8 mouse cellular contexts compared by ENCODE assay signal in genomic region chr7:19359299-19359891, GRCm38 (mm10). TPM values are rescaled to one million over a fixed set of nuclear protein-coding genes. Genes with fewer than 3 reads are reported as not detected.
DNase-seq lines count a peak whose midpoint lies in the region; ATAC-seq and TF ChIP-seq lines count a peak whose summit lies in the region.

Gene Cd3eap, minus strand, starts transcription at chr7:19359483.
Gene Ppp1r13l, plus strand, starts transcription at chr7:19359749.

- ATAC-seq in hematopoietic stem cell, adult 5-6 weeks (replicated peaks in 1 of 2; ENCODE audit: insufficient read depth in 1 of 2, low FRiP score in 2 of 2, low TSS enrichment in 1 of 2, low read depth in 1 of 2, poor library complexity in 2 of 2, severe bottlenecking in 2 of 2), result peak; percentile 58 to 68
- peak; percentile 63 for ATAC-seq in lung, embryonic 14.5 days (ENCODE audit: insufficient read depth)

- TF ChIP-seq POLR2A in cerebellum, adult 2 months (IDR thresholded peaks at IDR 0.05; ENCODE audit: borderline replicate concordance, insufficient read depth, low read length), result peak; percentile 92
- peak; percentile 83 for TF ChIP-seq POLR2A in olfactory bulb, adult 2 months (IDR thresholded peaks at IDR 0.05; ENCODE audit: insufficient read depth, low read depth, low read length)
- 0 out of 2 replicates have a peak, but pooled peaks have one; percentile 32 for TF ChIP-seq POLR2A in thymus, adult 2 months (IDR thresholded peaks at IDR 0.05; ENCODE audit: control insufficient read depth, extremely low read depth, insufficient read depth, low read length, poor library complexity)

- peak within 1 kb of the TSS; percentile 63 for H3K9ac ChIP-seq in lung, embryonic 14.5 days

- no peak for TF ChIP-seq CTCF in cerebellum, adult 2 months (IDR thresholded peaks at IDR 0.05; ENCODE audit: borderline replicate concordance, insufficient read depth, low read depth, low read length)
- no peak for TF ChIP-seq CTCF in lung, embryonic 14.5 days (IDR thresholded peaks at IDR 0.05; ENCODE audit: low read depth)
- TF ChIP-seq CTCF in olfactory bulb, adult 2 months (IDR thresholded peaks at IDR 0.05; ENCODE audit: insufficient read depth, low read depth, low read length), result no peak
- no peak for TF ChIP-seq CTCF in thymus, adult 2 months (IDR thresholded peaks at IDR 0.05; ENCODE audit: borderline replicate concordance, control insufficient read depth, extremely low read depth, insufficient read depth, low read length, poor library complexity)

- peak within 1 kb of the TSS; percentile 96 for H3K4me3 ChIP-seq in cerebellum, adult 2 months (replicated peaks; ENCODE audit: insufficient read depth, low read depth, low read length)
- peak within 1 kb of the TSS; percentile 64 for H3K4me3 ChIP-seq in lung, embryonic 14.5 days (ENCODE audit: low read depth, low read length)
- H3K4me3 ChIP-seq in olfactory bulb, adult 2 months (ENCODE audit: insufficient read depth, low read depth, low read length), result peak within 1 kb of the TSS; percentile 65
- peak within 1 kb of the TSS; percentile 40 for H3K4me3 ChIP-seq in thymus, adult 2 months (ENCODE audit: control insufficient read depth, insufficient read depth, low read length)

- peak within 1 kb of the TSS; percentile 53; the same call in 1 of the 2 replicates for H3K27ac ChIP-seq in cerebellum, adult 2 months (ENCODE audit: insufficient read depth, low read length)
- peak within 1 kb of the TSS; percentile 62 for H3K27ac ChIP-seq in lung, embryonic 14.5 days (ENCODE audit: low read depth)
- peak within 1 kb of the TSS; percentile 52; the same call in 1 of the 2 replicates for H3K27ac ChIP-seq in olfactory bulb, adult 2 months (ENCODE audit: insufficient read depth, low read depth, low read length)
- no peak within 1 kb of the TSS for H3K27ac ChIP-seq in thymus, adult 2 months (ENCODE audit: control insufficient read depth, insufficient read depth, low read length)

- no peaks in the 10 kb centered on the region for H3K9me3 ChIP-seq in lung, embryonic 14.5 days (ENCODE audit: low read depth, low read length)

- under 1% methylated on average over 31 of the region's 31 CpGs for WGBS in cerebellum, adult 2 months
- under 1% methylated on average over 30 of the region's 31 CpGs for WGBS in lung, embryonic 14.5 days
- under 1% methylated on average over 31 of the region's 31 CpGs for WGBS in olfactory bulb, adult 2 months
- under 1% methylated on average over 31 of the region's 31 CpGs for WGBS in thymus, adult 2 months

- no peaks in the 10 kb centered on the region for H3K27me3 ChIP-seq in cerebellum, adult 2 months (ENCODE audit: control insufficient read depth, insufficient read depth, low read length)
- no peaks in the 10 kb centered on the region for H3K27me3 ChIP-seq in lung, embryonic 14.5 days (ENCODE audit: insufficient read depth, low read length)
- H3K27me3 ChIP-seq in thymus, adult 2 months (ENCODE audit: control insufficient read depth, insufficient read depth, low read length), result no peaks in the 10 kb centered on the region; the same call in 1 of the 2 replicates

- peaks cover 33% of the 10 kb centered on the region for H3K36me3 ChIP-seq in lung, embryonic 14.5 days (ENCODE audit: insufficient read depth)
- no peaks in the 10 kb centered on the region for H3K36me3 ChIP-seq in thymus, adult 2 months (ENCODE audit: control insufficient read depth, insufficient read depth, low read length)

- 0 out of 2 replicates have a peak, but pooled peaks cover 5% of the 10 kb centered on the region for H3K4me1 ChIP-seq in cerebellum, adult 2 months (ENCODE audit: control insufficient read depth, insufficient read depth, low read length)
- H3K4me1 ChIP-seq in lung, embryonic 14.5 days (ENCODE audit: insufficient read depth), result peaks cover 8% of the 10 kb centered on the region; the same call in 1 of the 2 replicates
- H3K4me1 ChIP-seq in olfactory bulb, adult 2 months (ENCODE audit: control insufficient read depth, insufficient read depth, low read length), result peaks cover 30% of the 10 kb centered on the region
- H3K4me1 ChIP-seq in thymus, adult 2 months (replicated peaks; ENCODE audit: control insufficient read depth, insufficient read depth, low read length), result peaks cover 22% of the 10 kb centered on the region

- peak within 1 kb of the TSS; percentile 94 for H3K4me2 ChIP-seq in lung, embryonic 14.5 days

- peak; percentile 83 for DNase-seq in MN1 (ENCODE audit: low spot score)
- peak; percentile 86 to 90 for DNase-seq in cerebellum, adult 2 months
- DNase-seq in forelimb bud, embryonic 11.5 days (ENCODE audit: low read depth, low spot score), result peak; percentile 86
- DNase-seq in layer of hippocampus, adult 8-10 months (ENCODE audit: low spot score in 2 of 2), result peak; percentile 85 to 89
- DNase-seq in lung, embryonic 14.5 days, result peak; percentile 90
- DNase-seq in thymus, adult 2 months, result peak; percentile 79

RNA-seq across cellular contexts. Expression of gene Cd3eap, which starts in this region (rescaled TPM):
- polyA plus RNA-seq in cerebellum, adult 2 months (2012; rRNA removed), result 12.6 and 12.7 TPM in 2 replicates
- total RNA-seq in hematopoietic stem cell, adult 5-6 weeks (2017), result 20.9 and 23.6 TPM in 2 replicates
- total RNA-seq in layer of hippocampus, adult 8-10 months (2022), result 10 to 100 TPM; 18.3 to 20.2 (median 19.0) TPM
- polyA plus RNA-seq in lung, embryonic 14.5 days (2014; fragmentation: Nextera tagmentation; extraction: Ambion mirVana), result 21.3 and 24.2 TPM in 2 replicates
- not detected in 2 replicates for polyA plus RNA-seq in olfactory bulb, adult 2 months (2012; ENCODE audit: insufficient read depth, insufficient read length, low replicate concordance, missing spikeins)
- 7.5 and 8.0 TPM in 2 replicates for polyA plus RNA-seq in thymus, adult 2 months (2012; rRNA removed)

RNA-seq across cellular contexts. Expression of gene Ppp1r13l, which starts in this region (rescaled TPM):
- polyA plus RNA-seq in cerebellum, adult 2 months (2012; rRNA removed), result 4.1 and 4.8 TPM in 2 replicates
- 0.25 and 0.60 TPM in 2 replicates for total RNA-seq in hematopoietic stem cell, adult 5-6 weeks (2017)
- total RNA-seq in layer of hippocampus, adult 8-10 months (2022), result 1 to 10 TPM; 5.7 to 9.2 (median 8.1) TPM
- 5.4 and 7.9 TPM in 2 replicates for polyA plus RNA-seq in lung, embryonic 14.5 days (2014; fragmentation: Nextera tagmentation; extraction: Ambion mirVana)
- not detected in 2 replicates for polyA plus RNA-seq in olfactory bulb, adult 2 months (2012; ENCODE audit: insufficient read depth, insufficient read length, low replicate concordance, missing spikeins)
- polyA plus RNA-seq in thymus, adult 2 months (2012; rRNA removed), result 13.6 and 14.2 TPM in 2 replicates

Comparison
In these comparisons a context has a peak if more than half of its experiments do, and no peak if none do; other contexts are left out.
1. H3K4me3 ChIP-seq: peak in every context shown above with its lines; median percentile 96 in cerebellum, adult 2 months; 65 in olfactory bulb, adult 2 months; 64 in lung, embryonic 14.5 days; 40 in thymus, adult 2 months.
2. POLR2A ChIP-seq: peak in every context shown above with its lines; median percentile 92 in cerebellum, adult 2 months; 83 in olfactory bulb, adult 2 months; 32 in thymus, adult 2 months.